Mouse (Mus musculus): Measurements from ENCODE around the gene Pik3ca. TPM values are rescaled to one million over a fixed set of nuclear protein-coding genes. Genes with fewer than 3 reads are reported as not detected.

The Pik3ca gene
- polyA plus RNA-seq, 1 experiment = 2.1 TPM

- H3K36me3 ChIP-seq (ENCODE audit: control insufficient read depth, insufficient read depth, low read length) = 0 out of 2 replicates have a peak, but pooled peaks cover 2% of the 10 kb centered on the region
- WGBS = 8% methylated on average over 24 of the region's 24 CpGs
- H3K4me1 ChIP-seq (ENCODE audit: control insufficient read depth, insufficient read depth, insufficient read length, low read length) = peaks cover 4% of the 10 kb centered on the region
- TF ChIP-seq POLR2A (IDR thresholded peaks at IDR 0.05; ENCODE audit: low read depth, low read length) (peak; percentile 36; the same call in 1 of the 2 replicates), CTCF (IDR thresholded peaks at IDR 0.05; ENCODE audit: extremely low read depth, insufficient read length, insufficient replicate concordance, low read depth, low read length) (no peak)
- peak within 1 kb of the TSS; percentile 73 for H3K4me3 ChIP-seq (ENCODE audit: low read depth, low read length)
- H3K27ac ChIP-seq (ENCODE audit: insufficient read depth, low read depth, low read length) = peak within 1 kb of the TSS; percentile 68
- H3K27me3 ChIP-seq (ENCODE audit: control insufficient read depth, insufficient read depth, low read length) = no peaks in the 10 kb centered on the region
Observed at GRCm38 (mm10) chr3:32509496-32510374, 112.3 kb downstream of the Pik3ca start, which contains the start of gene Zfp639. Gene Zfp639 (plus strand): TSS chr3:32510259.

GRCm38 (mm10) chr3:32510375-32511190, 113.1 kb downstream of the Pik3ca start:
- WGBS = under 1% methylated on average over 69 of the region's 69 CpGs
- Histone ChIP-seq H3K27ac (ENCODE audit: insufficient read depth, low read depth, low read length) (peak overlapping the region; percentile 68), H3K27me3 (ENCODE audit: control insufficient read depth, insufficient read depth, low read length) (no peaks in the 10 kb centered on the region), H3K4me1 (ENCODE audit: control insufficient read depth, insufficient read depth, insufficient read length, low read length) (peaks cover 4% of the 10 kb centered on the region), H3K36me3 (ENCODE audit: control insufficient read depth, insufficient read depth, low read length) (peaks cover 8% of the 10 kb centered on the region; the same call in 1 of the 2 replicates), H3K4me3 (ENCODE audit: low read depth, low read length) (peak overlapping the region; percentile 73)
- TF ChIP-seq POLR2A (IDR thresholded peaks at IDR 0.05; ENCODE audit: low read depth, low read length) = 0 out of 2 replicates have a peak, but pooled peaks have one; percentile 15
- TF ChIP-seq CTCF (IDR thresholded peaks at IDR 0.05; ENCODE audit: extremely low read depth, insufficient read length, insufficient replicate concordance, low read depth, low read length) = peak; percentile 83

- peaks cover 12% of the 10 kb centered on the region for H3K36me3 ChIP-seq (ENCODE audit: control insufficient read depth, insufficient read depth, low read length)
- peak overlapping the region; percentile 68 for H3K27ac ChIP-seq (ENCODE audit: insufficient read depth, low read depth, low read length)
- H3K27me3 ChIP-seq (ENCODE audit: control insufficient read depth, insufficient read depth, low read length) = no peaks in the 10 kb centered on the region
- peaks cover 4% of the 10 kb centered on the region for H3K4me1 ChIP-seq (ENCODE audit: control insufficient read depth, insufficient read depth, insufficient read length, low read length)
- peak overlapping the region; percentile 73 for H3K4me3 ChIP-seq (ENCODE audit: low read depth, low read length)
- TF ChIP-seq CTCF (IDR thresholded peaks at IDR 0.05; ENCODE audit: extremely low read depth, insufficient read length, insufficient replicate concordance, low read depth, low read length) (no peak), POLR2A (IDR thresholded peaks at IDR 0.05; ENCODE audit: low read depth, low read length) (no peak)
- 2% methylated on average over 13 of the region's 13 CpGs for WGBS
Observed at GRCm38 (mm10) chr3:32511191-32511550, 113.7 kb downstream of the Pik3ca start.

- WGBS = 83% methylated on average over 7 of the region's 7 CpGs
- H3K4me1 ChIP-seq (ENCODE audit: control insufficient read depth, insufficient read depth, insufficient read length, low read length) = peaks cover 4% of the 10 kb centered on the region
- H3K4me3 ChIP-seq (ENCODE audit: low read depth, low read length) = no peak overlapping the region
- H3K27me3 ChIP-seq (ENCODE audit: control insufficient read depth, insufficient read depth, low read length) = no peaks in the 10 kb centered on the region
- H3K36me3 ChIP-seq (ENCODE audit: control insufficient read depth, insufficient read depth, low read length) = peaks cover 23% of the 10 kb centered on the region
- H3K27ac ChIP-seq (ENCODE audit: insufficient read depth, low read depth, low read length) = no peak overlapping the region
- TF ChIP-seq CTCF (IDR thresholded peaks at IDR 0.05; ENCODE audit: extremely low read depth, insufficient read length, insufficient replicate concordance, low read depth, low read length) = no peak
- TF ChIP-seq POLR2A (IDR thresholded peaks at IDR 0.05; ENCODE audit: low read depth, low read length) = no peak
Observed at GRCm38 (mm10) chr3:32512686-32513284, 115.3 kb downstream of the Pik3ca start.

GRCm38 (mm10) chr3:32513528-32513927, 116.1 kb downstream of the Pik3ca start:
- Histone ChIP-seq H3K27ac (ENCODE audit: insufficient read depth, low read depth, low read length) (no peak overlapping the region), H3K27me3 (ENCODE audit: control insufficient read depth, insufficient read depth, low read length) (no peaks in the 10 kb centered on the region), H3K4me1 (ENCODE audit: control insufficient read depth, insufficient read depth, insufficient read length, low read length) (peaks cover 4% of the 10 kb centered on the region), H3K4me3 (ENCODE audit: low read depth, low read length) (no peak overlapping the region), H3K36me3 (ENCODE audit: control insufficient read depth, insufficient read depth, low read length) (peaks cover 26% of the 10 kb centered on the region)
- TF ChIP-seq POLR2A (IDR thresholded peaks at IDR 0.05; ENCODE audit: low read depth, low read length) (no peak), CTCF (IDR thresholded peaks at IDR 0.05; ENCODE audit: extremely low read depth, insufficient read length, insufficient replicate concordance, low read depth, low read length) (no peak)

Other genes starting within 250 kb of the Pik3ca start
- 2.9 and 4.7 TPM in 2 replicates for gene Zmat3, start 31.7 kb upstream of the Pik3ca start, polyA plus RNA-seq (2012; rRNA removed)
- gene Kcnmb3, start 94.6 kb downstream of the Pik3ca start, polyA plus RNA-seq (2012; rRNA removed) = not detected in 2 replicates
- gene Zfp639, start 112.6 kb downstream of the Pik3ca start, polyA plus RNA-seq (2012; rRNA removed) = 12.1 and 17.7 TPM in 2 replicates
- gene Mfn1, start 131.8 kb downstream of the Pik3ca start, polyA plus RNA-seq (2012; rRNA removed) = 2.2 and 4.6 TPM in 2 replicates
- 5.7 and 6.5 TPM in 2 replicates for gene Gnb4, start 218.9 kb downstream of the Pik3ca start, polyA plus RNA-seq (2012; rRNA removed)